Mouse (Mus musculus): Measurements from ENCODE around the gene Usp7. TPM values are rescaled to one million over a fixed set of nuclear protein-coding genes. Genes with fewer than 3 reads are reported as not detected.

Gene Usp7
- polyA plus RNA-seq, 1 experiment from 2014 or later: 31.7 TPM

DNA sequence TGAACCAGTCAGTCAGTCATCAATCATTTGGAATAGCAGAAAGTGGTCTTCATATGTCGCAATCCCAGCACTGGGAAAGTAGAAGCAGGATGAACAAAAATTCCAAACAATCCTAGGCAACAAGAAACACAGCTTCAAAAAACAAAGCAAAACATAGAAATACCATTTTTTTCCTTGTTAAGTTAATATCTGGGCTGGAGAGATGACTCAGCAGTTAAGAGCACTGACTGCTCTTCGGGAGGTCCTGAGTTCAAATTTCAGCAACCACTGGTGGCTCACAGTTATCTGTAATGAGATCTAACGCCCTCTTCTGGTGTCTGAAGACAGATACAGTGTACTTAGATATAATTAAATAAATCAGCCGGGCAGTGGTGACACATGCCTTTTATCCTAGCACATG is 30.5 kb upstream of the Usp7 start:
- no peak overlapping the region for H3K9ac ChIP-seq (replicated peaks)
- WGBS: 82% methylated on average over 4 of the region's 4 CpGs
- no peak overlapping the region for H3K27ac ChIP-seq (replicated peaks)
- H3K4me1 ChIP-seq: no peaks in the 10 kb centered on the region
- H3K9me3 ChIP-seq: no peaks in the 10 kb centered on the region
- ATAC-seq (replicated peaks): no peak
- H3K4me3 ChIP-seq: no peak overlapping the region
- no peaks in the 10 kb centered on the region for H3K36me3 ChIP-seq
- H3K4me2 ChIP-seq (replicated peaks): no peak overlapping the region
- no peaks in the 10 kb centered on the region for H3K27me3 ChIP-seq

DNA sequence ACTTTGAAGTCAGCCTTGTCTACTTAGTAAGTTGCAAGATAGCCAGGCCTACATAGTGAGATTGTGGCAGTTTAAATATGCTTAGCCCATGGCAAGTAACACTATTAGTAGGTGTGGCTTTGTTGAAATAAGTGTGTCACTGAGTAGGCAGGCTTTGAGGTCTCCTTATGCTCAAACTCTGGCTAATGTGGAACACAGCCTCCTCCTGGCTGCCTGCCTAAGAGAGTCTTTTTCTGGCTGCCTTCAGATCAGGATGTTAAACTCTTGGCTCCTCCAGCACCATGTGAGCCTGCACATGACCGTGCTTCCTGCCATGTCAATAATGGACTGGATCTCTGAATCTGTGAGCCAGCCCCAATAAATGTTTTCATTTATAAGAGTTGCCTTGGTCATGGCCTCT is 29.3 kb upstream of the Usp7 start:
- Histone ChIP-seq H3K27ac (replicated peaks) (no peak overlapping the region), H3K36me3 (no peaks in the 10 kb centered on the region), H3K4me1 (no peaks in the 10 kb centered on the region), H3K27me3 (no peaks in the 10 kb centered on the region), H3K4me2 (replicated peaks) (no peak overlapping the region), H3K4me3 (no peak overlapping the region), H3K9ac (replicated peaks) (no peak overlapping the region), H3K9me3 (no peaks in the 10 kb centered on the region)
- WGBS: 62% methylated on average over 1 of the region's 1 CpGs
- no peak for ATAC-seq (replicated peaks)

DNA sequence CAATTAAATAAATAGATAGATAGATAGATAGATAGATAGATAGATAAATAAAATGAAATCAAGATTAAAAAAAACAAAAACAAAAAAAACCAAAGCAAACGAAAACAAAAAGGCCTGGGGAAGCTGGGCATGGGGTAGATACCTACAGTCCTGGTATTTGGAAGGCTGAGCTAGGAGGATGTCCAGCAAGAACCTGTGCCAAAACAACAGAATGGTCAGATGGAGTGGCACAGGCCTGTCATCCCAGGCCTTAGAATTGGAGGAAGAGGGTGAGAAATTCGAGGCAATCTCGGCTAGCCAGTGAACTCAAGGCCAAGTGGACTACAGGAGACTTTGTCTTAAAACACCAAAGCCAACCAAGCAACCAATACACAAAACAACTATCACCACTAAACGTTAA is 25.8 kb upstream of the Usp7 start:
- H3K4me2 ChIP-seq (replicated peaks): no peak overlapping the region
- no peak for ATAC-seq (replicated peaks)
- no peaks in the 10 kb centered on the region for H3K9me3 ChIP-seq
- 83% methylated on average over 4 of the region's 4 CpGs for WGBS
- H3K4me3 ChIP-seq: no peak overlapping the region
- H3K9ac ChIP-seq (replicated peaks): no peak overlapping the region
- no peaks in the 10 kb centered on the region for H3K36me3 ChIP-seq
- H3K27ac ChIP-seq (replicated peaks): no peak overlapping the region
- H3K27me3 ChIP-seq: no peaks in the 10 kb centered on the region
- H3K4me1 ChIP-seq: no peaks in the 10 kb centered on the region

DNA sequence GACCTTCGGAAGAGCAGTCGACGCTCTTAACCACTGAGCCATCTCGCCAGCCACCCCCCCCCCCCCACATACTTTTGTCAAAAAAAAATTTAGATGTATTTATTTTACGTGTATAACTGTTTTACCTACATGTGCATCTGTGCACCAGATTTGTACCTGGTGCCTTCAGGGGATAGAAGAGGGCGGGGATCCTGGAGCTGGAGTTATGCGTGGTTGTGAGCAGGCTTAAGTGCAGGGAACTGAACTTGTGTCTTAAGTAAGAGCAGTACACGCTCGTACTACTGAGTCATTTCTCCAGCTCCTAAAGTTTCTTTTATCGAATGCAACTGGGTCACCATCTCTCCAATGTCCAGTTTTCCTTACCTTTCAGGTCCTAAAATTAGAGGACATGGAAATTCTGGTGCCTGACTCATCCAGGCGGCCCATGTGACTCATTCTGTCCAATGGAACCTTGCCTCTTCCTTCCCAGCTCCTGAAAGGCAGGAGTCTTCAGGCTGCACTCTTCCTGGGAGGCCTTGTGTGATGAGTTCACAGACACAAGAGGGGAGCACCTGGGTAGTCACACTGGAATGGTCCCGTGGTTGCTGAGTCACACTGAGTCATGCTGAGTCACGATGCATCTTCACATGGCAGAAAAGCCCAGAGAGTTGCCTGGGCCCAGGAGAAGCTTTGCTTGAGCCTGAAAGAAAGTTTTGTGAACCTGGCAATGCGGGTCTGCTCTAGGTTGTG is 18.5 kb upstream of the Usp7 start:
- no peak overlapping the region for H3K4me3 ChIP-seq
- WGBS: 92% methylated on average over 14 of the region's 14 CpGs
- no peak for ATAC-seq (replicated peaks)

DNA sequence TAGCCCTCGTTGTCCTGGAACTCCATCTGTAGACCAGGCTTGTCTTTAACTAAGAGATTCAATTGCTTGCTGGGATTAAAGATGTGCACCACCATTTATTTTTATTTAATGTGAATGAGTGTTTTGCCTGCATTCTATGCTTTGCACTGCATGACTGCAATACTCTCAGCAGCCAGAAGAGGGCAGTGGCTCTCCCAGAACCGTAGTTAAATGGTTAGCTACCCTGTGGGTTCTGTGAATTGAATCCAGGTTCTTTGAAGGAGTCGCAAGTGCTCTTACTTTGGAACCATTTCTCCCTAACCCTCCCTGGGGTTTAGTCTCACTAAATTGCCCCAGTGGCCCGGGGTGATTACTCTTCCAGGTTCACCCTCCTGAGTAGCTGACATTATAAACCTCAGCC is 14.6 kb upstream of the Usp7 start:
- no peaks in the 10 kb centered on the region for H3K9me3 ChIP-seq
- H3K4me3 ChIP-seq: no peak overlapping the region
- no peaks in the 10 kb centered on the region for H3K36me3 ChIP-seq
- H3K4me1 ChIP-seq: no peaks in the 10 kb centered on the region
- H3K4me2 ChIP-seq (replicated peaks): no peak overlapping the region
- H3K9ac ChIP-seq (replicated peaks): no peak overlapping the region
- no peaks in the 10 kb centered on the region for H3K27me3 ChIP-seq
- WGBS: 23% methylated on average over 4 of the region's 4 CpGs
- no peak for ATAC-seq (replicated peaks)
- H3K27ac ChIP-seq (replicated peaks): no peak overlapping the region

More for the DNA sequence above, 18.5 kb upstream of the Usp7 start:
- no peak overlapping the region for H3K9ac ChIP-seq (replicated peaks)
- H3K27me3 ChIP-seq: no peaks in the 10 kb centered on the region
- no peak overlapping the region for H3K4me2 ChIP-seq (replicated peaks)
- no peaks in the 10 kb centered on the region for H3K9me3 ChIP-seq
- no peaks in the 10 kb centered on the region for H3K4me1 ChIP-seq
- H3K36me3 ChIP-seq: no peaks in the 10 kb centered on the region
- no peak overlapping the region for H3K27ac ChIP-seq (replicated peaks)

DNA sequence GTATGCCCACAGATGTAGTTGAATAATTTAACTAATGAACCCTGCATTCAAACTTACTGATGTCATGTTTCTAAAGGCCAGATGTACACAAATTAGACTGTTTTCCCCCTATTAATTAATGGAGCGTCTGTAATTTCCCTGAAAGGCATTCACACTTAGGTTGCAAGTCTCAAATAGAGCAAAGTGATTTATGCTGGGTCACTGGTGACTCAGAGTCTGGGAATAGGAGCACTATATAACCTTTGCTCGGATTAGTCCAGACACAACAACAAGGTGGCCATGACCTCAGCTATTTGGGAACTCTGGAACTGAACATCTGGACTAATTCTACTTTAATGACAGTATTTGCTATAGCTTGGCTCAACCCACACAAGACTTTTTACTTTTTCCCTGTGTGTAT is 3.8 kb upstream of the Usp7 start:
- H3K4me1 ChIP-seq: no peaks in the 10 kb centered on the region
- no peaks in the 10 kb centered on the region for H3K27me3 ChIP-seq
- WGBS: 47% methylated on average over 2 of the region's 2 CpGs
- H3K36me3 ChIP-seq: no peaks in the 10 kb centered on the region
- H3K9ac ChIP-seq (replicated peaks): no peak overlapping the region
- H3K4me2 ChIP-seq (replicated peaks): no peak overlapping the region
- no peak overlapping the region for H3K27ac ChIP-seq (replicated peaks)
- no peaks in the 10 kb centered on the region; the same call in 1 of the 2 replicates for H3K9me3 ChIP-seq
- ATAC-seq (replicated peaks): no peak
- no peak overlapping the region for H3K4me3 ChIP-seq

DNA sequence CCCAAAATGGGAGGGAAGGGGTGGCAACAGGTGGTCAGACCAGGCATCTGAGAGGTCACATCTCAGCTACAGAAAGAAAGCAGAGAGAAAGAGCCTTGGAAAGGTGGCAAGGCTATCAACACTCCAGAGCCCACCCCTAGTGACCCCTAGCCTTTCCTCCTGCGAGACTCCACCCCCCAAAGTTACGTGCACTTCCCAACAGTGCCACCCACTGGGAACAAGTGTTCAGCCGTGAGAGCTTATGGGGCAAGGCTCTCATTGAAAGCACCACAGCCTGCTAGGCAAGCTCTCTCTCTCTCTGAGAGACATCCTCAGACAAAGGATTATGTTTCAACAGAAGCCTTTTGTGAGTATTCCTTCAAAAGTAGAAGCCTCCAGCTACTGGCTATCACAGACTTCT is 2.8 kb upstream of the Usp7 start:
- no peak overlapping the region for H3K27ac ChIP-seq (replicated peaks)
- 5% methylated on average over 3 of the region's 3 CpGs for WGBS
- no peaks in the 10 kb centered on the region for H3K4me1 ChIP-seq
- no peak overlapping the region for H3K4me3 ChIP-seq
- no peak overlapping the region for H3K9ac ChIP-seq (replicated peaks)
- no peak for ATAC-seq (replicated peaks)
- H3K9me3 ChIP-seq: no peaks in the 10 kb centered on the region
- H3K36me3 ChIP-seq: no peaks in the 10 kb centered on the region
- H3K4me2 ChIP-seq (replicated peaks): no peak overlapping the region
- no peaks in the 10 kb centered on the region for H3K27me3 ChIP-seq

DNA sequence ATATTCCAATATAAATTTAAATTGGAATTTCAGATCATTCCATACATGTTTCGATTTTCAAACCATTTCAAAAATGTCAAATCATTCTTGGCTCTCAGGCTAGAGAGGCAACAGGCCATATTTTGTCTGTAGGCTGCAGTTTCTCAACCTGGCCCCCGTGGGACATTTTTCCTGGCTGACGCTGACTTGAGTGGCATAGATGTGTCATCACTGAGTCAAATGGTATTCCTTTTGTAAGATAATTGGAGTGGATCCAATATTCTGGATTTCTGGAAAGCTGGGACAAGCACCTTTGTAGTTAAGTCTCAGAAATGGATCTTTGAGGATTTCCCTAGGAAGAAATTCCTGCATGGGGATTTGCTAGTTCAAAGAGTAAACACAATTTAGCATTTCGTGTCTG is 1.2 kb downstream of the Usp7 start:
- Histone ChIP-seq H3K4me3 (no peak overlapping the region), H3K4me2 (replicated peaks) (no peak overlapping the region), H3K4me1 (no peaks in the 10 kb centered on the region), H3K9me3 (no peaks in the 10 kb centered on the region), H3K27ac (replicated peaks) (no peak overlapping the region), H3K36me3 (no peaks in the 10 kb centered on the region), H3K27me3 (no peaks in the 10 kb centered on the region), H3K9ac (replicated peaks) (no peak overlapping the region)
- WGBS: 76% methylated on average over 4 of the region's 4 CpGs
- no peak for ATAC-seq (replicated peaks)

DNA sequence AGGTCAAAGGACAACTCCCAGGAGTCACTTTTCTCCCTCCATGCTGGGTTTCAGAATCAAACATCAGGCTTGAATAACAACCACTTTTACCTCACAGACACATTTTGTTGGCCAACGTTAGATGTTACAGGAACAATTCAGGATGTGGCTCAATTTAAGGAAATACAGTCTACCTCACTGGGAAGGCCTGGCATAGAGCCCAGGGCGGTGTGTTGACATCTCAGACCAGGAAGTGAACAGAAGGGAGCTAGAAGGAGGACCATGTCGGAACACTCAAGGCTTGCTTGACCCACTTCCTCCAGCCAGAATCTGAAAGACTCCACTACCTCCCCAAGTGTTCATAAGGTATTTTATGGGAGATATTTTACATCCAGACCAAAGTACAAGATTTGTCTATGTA is 7.4 kb downstream of the Usp7 start:
- ATAC-seq (replicated peaks): no peak
- Histone ChIP-seq H3K4me2 (replicated peaks) (no peak overlapping the region), H3K4me1 (no peaks in the 10 kb centered on the region), H3K9ac (replicated peaks) (no peak overlapping the region), H3K27ac (replicated peaks) (no peak overlapping the region), H3K9me3 (no peaks in the 10 kb centered on the region), H3K27me3 (no peaks in the 10 kb centered on the region), H3K36me3 (no peaks in the 10 kb centered on the region), H3K4me3 (no peak overlapping the region)
- 66% methylated on average over 3 of the region's 3 CpGs for WGBS

DNA sequence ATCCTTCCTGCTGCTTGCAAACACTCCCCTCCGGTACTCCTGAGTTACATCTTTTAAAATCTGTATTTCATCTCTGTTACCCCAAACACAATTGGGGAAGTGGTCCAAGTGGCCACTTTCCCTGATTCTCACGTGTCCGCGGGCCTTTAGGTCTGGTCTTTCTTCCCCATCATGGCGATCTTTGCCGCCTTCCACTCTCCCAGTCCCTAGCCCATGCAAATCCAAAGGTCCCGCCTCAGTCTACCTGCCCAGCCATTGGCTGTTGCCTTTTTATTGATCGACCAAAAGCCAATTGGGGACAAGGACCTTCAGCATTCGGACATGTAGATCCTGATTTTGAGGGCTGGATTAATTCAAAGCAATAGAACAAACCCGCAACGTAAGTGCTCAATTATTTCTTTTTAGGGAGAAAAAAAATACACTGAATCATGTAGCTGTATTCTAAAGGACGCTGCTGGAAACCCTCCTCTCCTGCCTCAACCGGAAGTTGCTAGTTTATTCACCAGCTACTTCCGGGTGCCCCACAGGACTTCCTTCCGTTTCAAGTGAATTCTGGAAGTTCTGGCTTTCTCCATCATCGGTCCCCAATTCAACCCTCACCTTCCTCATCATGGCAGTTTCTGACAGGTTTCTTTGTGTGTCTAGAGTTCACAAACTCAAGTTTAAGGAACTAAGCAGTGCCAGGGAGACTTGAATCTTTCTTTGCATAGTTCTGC is 8.8 kb downstream of the Usp7 start:
- Histone ChIP-seq H3K36me3 (no peaks in the 10 kb centered on the region), H3K9me3 (no peaks in the 10 kb centered on the region), H3K4me2 (replicated peaks) (no peak overlapping the region), H3K4me3 (no peak overlapping the region), H3K27me3 (no peaks in the 10 kb centered on the region), H3K9ac (replicated peaks) (no peak overlapping the region), H3K4me1 (no peaks in the 10 kb centered on the region), H3K27ac (replicated peaks) (no peak overlapping the region)
- WGBS: 86% methylated on average over 16 of the region's 16 CpGs
- no peak for ATAC-seq (replicated peaks)

DNA sequence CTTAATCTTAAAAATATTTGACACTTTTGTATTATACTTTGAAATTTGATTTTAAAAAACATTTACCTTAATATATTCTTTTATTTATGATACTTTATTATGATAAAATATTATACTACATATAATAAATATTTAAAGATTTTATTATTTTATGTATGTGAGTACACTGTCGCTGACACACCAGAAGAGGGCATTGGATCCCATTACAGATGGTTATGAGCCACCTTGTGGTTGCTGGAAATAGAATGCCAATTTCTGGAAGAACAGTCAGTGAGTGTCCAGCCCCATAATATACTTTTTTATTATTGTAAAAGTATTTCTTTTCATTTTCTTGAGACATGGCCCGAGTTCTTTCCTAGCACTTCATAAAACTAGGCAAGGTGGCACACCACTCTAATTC is 10.4 kb downstream of the Usp7 start:
- ATAC-seq (replicated peaks): no peak
- H3K4me1 ChIP-seq: no peaks in the 10 kb centered on the region
- no peak overlapping the region for H3K27ac ChIP-seq (replicated peaks)
- H3K4me3 ChIP-seq: no peak overlapping the region
- no peak overlapping the region for H3K9ac ChIP-seq (replicated peaks)
- H3K9me3 ChIP-seq: no peaks in the 10 kb centered on the region
- no peaks in the 10 kb centered on the region for H3K36me3 ChIP-seq
- no peak overlapping the region for H3K4me2 ChIP-seq (replicated peaks)
- H3K27me3 ChIP-seq: no peaks in the 10 kb centered on the region
- WGBS: 87% methylated on average over 2 of the region's 2 CpGs

DNA sequence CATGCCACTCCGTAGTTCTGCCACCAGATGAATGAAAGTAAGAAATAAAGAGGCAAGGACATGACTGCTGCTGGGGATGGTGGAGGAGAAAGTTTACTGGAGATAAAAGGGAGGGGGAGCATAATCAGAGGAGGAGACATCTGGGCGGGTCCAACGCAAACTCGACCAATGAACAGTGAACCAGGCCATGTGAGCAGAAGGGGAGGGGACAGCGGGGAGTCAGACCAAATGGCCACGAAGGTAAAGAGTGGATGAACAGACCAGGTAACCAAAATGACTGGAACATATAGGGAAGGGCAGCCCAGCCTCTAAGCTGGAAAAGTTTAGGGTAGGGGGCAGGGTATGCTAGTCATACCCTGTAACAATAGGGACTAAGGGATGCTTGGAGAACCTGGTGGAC is 10.9 kb downstream of the Usp7 start:
- 64% methylated on average over 6 of the region's 6 CpGs for WGBS
- H3K4me1 ChIP-seq: no peaks in the 10 kb centered on the region
- no peak overlapping the region for H3K9ac ChIP-seq (replicated peaks)
- no peaks in the 10 kb centered on the region for H3K9me3 ChIP-seq
- no peaks in the 10 kb centered on the region for H3K27me3 ChIP-seq
- H3K27ac ChIP-seq (replicated peaks): no peak overlapping the region
- H3K4me3 ChIP-seq: no peak overlapping the region
- H3K36me3 ChIP-seq: no peaks in the 10 kb centered on the region
- no peak overlapping the region for H3K4me2 ChIP-seq (replicated peaks)
- no peak for ATAC-seq (replicated peaks)

DNA sequence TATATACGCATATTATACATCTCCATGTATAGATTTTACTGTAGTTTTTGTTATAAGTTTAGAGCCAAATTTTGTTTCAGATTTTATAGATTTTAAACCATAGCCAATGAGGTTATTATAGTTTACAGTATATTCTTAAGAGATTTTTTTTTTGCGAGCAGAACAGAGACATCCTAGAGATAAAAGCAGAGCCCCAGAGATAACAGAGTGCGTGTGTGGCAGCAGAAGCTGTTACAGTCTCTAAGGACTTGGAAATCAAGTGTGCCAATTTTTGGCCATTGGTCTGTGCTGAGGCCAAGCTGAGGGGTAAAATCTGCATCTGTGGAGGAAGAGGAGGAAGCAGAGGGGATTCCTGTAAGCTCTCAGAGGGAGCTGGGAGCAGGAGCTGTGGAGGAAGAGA is 11.9 kb downstream of the Usp7 start:
- Histone ChIP-seq H3K27ac (replicated peaks) (no peak overlapping the region), H3K4me2 (replicated peaks) (no peak overlapping the region), H3K9me3 (no peaks in the 10 kb centered on the region), H3K9ac (replicated peaks) (no peak overlapping the region), H3K4me1 (no peaks in the 10 kb centered on the region), H3K27me3 (no peaks in the 10 kb centered on the region), H3K4me3 (no peak overlapping the region), H3K36me3 (no peaks in the 10 kb centered on the region)
- 90% methylated on average over 3 of the region's 3 CpGs for WGBS
- ATAC-seq (replicated peaks): no peak

All from forebrain, embryonic 15.5 days (tissue).